Mouse (Mus musculus) liver, embryonic 16.5 days (tissue): Measurements from ENCODE around the gene Miox. TPM values are rescaled to one million over a fixed set of nuclear protein-coding genes. Genes with fewer than 3 reads are reported as not detected.
A peak's percentile ranks its signal among the peaks of the same experiment; 100 is the strongest.

Experiments used
- ATAC-seq: fragments of 200-750 bp; cut with Nextera tagmentation; 2 replicates; pipeline ENCODE4 v1.8.0; 2017; ENCODE audit warnings: low read depth, mild to moderate bottlenecking, moderate number of reproducible peaks, moderate library complexity
- H3K27ac ChIP-seq: fragments of 300-500 bp; sonication (generic); 2 replicates; pipeline ENCODE4 v1.5.1; 2014; ENCODE audit warnings: mild to moderate bottlenecking, low read length
- H3K27me3 ChIP-seq: fragments of 300-500 bp; sonication (generic); 2 replicates; pipeline ENCODE4 v1.6.1; 2014; ENCODE audit warnings: low read depth, low read length, mixed read lengths; ENCODE audit not compliant: control insufficient read depth, insufficient read depth
- H3K36me3 ChIP-seq: fragments of 300-500 bp; sonication (generic); 2 replicates; pipeline ENCODE4 v1.6.1; 2014; ENCODE audit warnings: mild to moderate bottlenecking; ENCODE audit not compliant: control insufficient read depth, insufficient read depth
- H3K4me1 ChIP-seq: fragments of 300-500 bp; sonication (generic); 2 replicates; pipeline ENCODE4 v1.6.1; 2014; ENCODE audit warnings: low read depth, low read length, mixed read lengths; ENCODE audit not compliant: control insufficient read depth
- H3K4me2 ChIP-seq: fragments of 300-500 bp; sonication (generic); 2 replicates; pipeline ENCODE4 v1.6.1; 2014; ENCODE audit warnings: low read depth, low read length, mixed read lengths
- H3K4me3 ChIP-seq: fragments of 300-500 bp; sonication (generic); 2 replicates; pipeline ENCODE4 v1.5.1; 2014; ENCODE audit warnings: low read depth, mild to moderate bottlenecking, low read length
- H3K9ac ChIP-seq: fragments of 300-500 bp; sonication (generic); 2 replicates; pipeline ENCODE4 v1.6.1; 2014; ENCODE audit warnings: low read depth, low read length
- H3K9me3 ChIP-seq: fragments of 300-500 bp; sonication (generic); replicated peaks from 2 replicates; pipeline ENCODE4 v1.6.1; 2016; ENCODE audit warnings: low read length; ENCODE audit not compliant: control insufficient read depth
- WGBS: fragments of 180-500 bp; shearing (Covaris S2); extraction: QIAGEN DNeasy Blood & Tissue Kit; methylation state at CpG from one replicate; pipeline ENCODE4 v1.1.7; 2014; ENCODE audit not compliant: insufficient replicate concordance; 5-methylcytosine and 5-hydroxymethylcytosine counted together
- polyA plus RNA-seq: library from polyadenylated mRNA; unstranded; fragments of >200 nt; fragmentation: Nextera tagmentation; extraction: Ambion mirVana; gene quantifications from 2 replicates; pipeline ENCODE4 v1.2.1, GENCODE M21; 2015

The Miox gene
- polyA plus RNA-seq: 8.6 and 8.9 TPM in 2 replicates

- WGBS: 64% methylated on average over 7 of the region's 7 CpGs
- H3K4me3 ChIP-seq: no peak within 1 kb of the TSS
- no peak within 1 kb of the TSS for H3K9ac ChIP-seq
- no peaks in the 10 kb centered on the region for H3K4me1 ChIP-seq
- ATAC-seq: no peak
- no peaks in the 10 kb centered on the region for H3K36me3 ChIP-seq
- no peak within 1 kb of the TSS for H3K4me2 ChIP-seq
- no peaks in the 10 kb centered on the region for H3K27me3 ChIP-seq
- no peaks in the 10 kb centered on the region for H3K9me3 ChIP-seq
- no peak within 1 kb of the TSS for H3K27ac ChIP-seq
These were observed at the start of gene Miox for GRCm38 (mm10) chr15:89334271-89334670. TSS of gene Miox (plus strand) at chr15:89334398.

- H3K27ac ChIP-seq: peak overlapping the region; percentile 87
- peak; percentile 81 for ATAC-seq
- peaks cover 28% of the 10 kb centered on the region for H3K4me1 ChIP-seq
- no peak overlapping the region for H3K9ac ChIP-seq
- H3K36me3 ChIP-seq: peaks cover 42% of the 10 kb centered on the region
- no peak overlapping the region for H3K4me3 ChIP-seq
- peak overlapping the region; percentile 53 for H3K4me2 ChIP-seq
- H3K9me3 ChIP-seq: no peaks in the 10 kb centered on the region
- H3K27me3 ChIP-seq: no peaks in the 10 kb centered on the region
These were observed 49.2 kb upstream of the Miox start for GRCm38 (mm10) chr15:89285004-89285403.

GRCm38 (mm10) chr15:89285478-89285877 is 48.7 kb upstream of the Miox start:
- Histone ChIP-seq H3K4me2 (peak overlapping the region; percentile 53), H3K27ac (peak overlapping the region; percentile 87), H3K4me3 (peak overlapping the region; percentile 29), H3K9me3 (no peaks in the 10 kb centered on the region), H3K9ac (peak overlapping the region; percentile 50), H3K36me3 (peaks cover 37% of the 10 kb centered on the region), H3K27me3 (no peaks in the 10 kb centered on the region), H3K4me1 (peaks cover 28% of the 10 kb centered on the region)
- 42% methylated on average over 5 of the region's 5 CpGs for WGBS
- peak; percentile 91 for ATAC-seq

GRCm38 (mm10) chr15:89286114-89286513 is 48.1 kb upstream of the Miox start:
- Histone ChIP-seq H3K27ac (peak overlapping the region; percentile 87), H3K9me3 (no peaks in the 10 kb centered on the region), H3K4me3 (peak overlapping the region; percentile 29), H3K9ac (peak overlapping the region; percentile 50), H3K36me3 (peaks cover 32% of the 10 kb centered on the region), H3K27me3 (no peaks in the 10 kb centered on the region), H3K4me2 (peak overlapping the region; percentile 53), H3K4me1 (peaks cover 28% of the 10 kb centered on the region)
- ATAC-seq: no peak
- WGBS: 51% methylated on average over 7 of the region's 7 CpGs

GRCm38 (mm10) chr15:89286582-89286981 is 47.6 kb upstream of the Miox start:
- H3K4me3 ChIP-seq: no peak overlapping the region; the same call in 1 of the 2 replicates
- no peak overlapping the region for H3K27ac ChIP-seq
- H3K4me1 ChIP-seq: peaks cover 31% of the 10 kb centered on the region
- H3K4me2 ChIP-seq: no peak overlapping the region
- H3K36me3 ChIP-seq: peaks cover 29% of the 10 kb centered on the region
- no peak for ATAC-seq
- no peak overlapping the region for H3K9ac ChIP-seq
- no peaks in the 10 kb centered on the region for H3K9me3 ChIP-seq
- WGBS: 77% methylated on average over 5 of the region's 5 CpGs
- H3K27me3 ChIP-seq: no peaks in the 10 kb centered on the region

GRCm38 (mm10) chr15:89288227-89288767 is 45.9 kb upstream of the Miox start:
- H3K9me3 ChIP-seq: no peaks in the 10 kb centered on the region
- H3K27me3 ChIP-seq: no peaks in the 10 kb centered on the region
- H3K4me3 ChIP-seq: no peak overlapping the region
- no peak overlapping the region for H3K27ac ChIP-seq
- H3K36me3 ChIP-seq: peaks cover 22% of the 10 kb centered on the region
- peaks cover 39% of the 10 kb centered on the region for H3K4me1 ChIP-seq
- 84% methylated on average over 23 of the region's 23 CpGs for whole genome bisulfite sequencing
- no peak for ATAC-seq
- no peak overlapping the region for H3K4me2 ChIP-seq
- H3K9ac ChIP-seq: no peak overlapping the region

- Histone ChIP-seq H3K9me3 (no peaks in the 10 kb centered on the region), H3K27ac (no peak overlapping the region), H3K27me3 (no peaks in the 10 kb centered on the region), H3K4me2 (no peak overlapping the region), H3K9ac (no peak overlapping the region), H3K36me3 (peaks cover 30% of the 10 kb centered on the region), H3K4me1 (peaks cover 34% of the 10 kb centered on the region), H3K4me3 (no peak overlapping the region)
- 89% methylated on average over 11 of the region's 11 CpGs for WGBS
- ATAC-seq: no peak
These were observed 44.7 kb upstream of the Miox start for GRCm38 (mm10) chr15:89289455-89289854.

- Histone ChIP-seq H3K9me3 (no peaks in the 10 kb centered on the region), H3K27ac (no peak overlapping the region), H3K4me3 (no peak overlapping the region), H3K27me3 (no peaks in the 10 kb centered on the region), H3K4me1 (peaks cover 21% of the 10 kb centered on the region), H3K36me3 (peaks cover 36% of the 10 kb centered on the region), H3K4me2 (no peak overlapping the region), H3K9ac (no peak overlapping the region)
- peak; percentile 73 for ATAC-seq
- 44% methylated on average over 3 of the region's 3 CpGs for WGBS
These were observed 42.7 kb upstream of the Miox start for GRCm38 (mm10) chr15:89291521-89291920.

- WGBS: 29% methylated on average over 2 of the region's 2 CpGs
- peaks cover 19% of the 10 kb centered on the region for H3K4me1 ChIP-seq
- peaks cover 28% of the 10 kb centered on the region for H3K36me3 ChIP-seq
- H3K9me3 ChIP-seq: no peaks in the 10 kb centered on the region
- no peak overlapping the region for H3K27ac ChIP-seq
- no peak overlapping the region for H3K4me2 ChIP-seq
- no peak for ATAC-seq
- H3K4me3 ChIP-seq: no peak overlapping the region
- no peaks in the 10 kb centered on the region for H3K27me3 ChIP-seq
- no peak overlapping the region for H3K9ac ChIP-seq
These were observed 41.4 kb upstream of the Miox start for GRCm38 (mm10) chr15:89292795-89293194.
